In genomic region chr2:77978256-77978655, GRCm38 (mm10) we compare ENCODE assay signal across 17 mouse cellular contexts.
"Had no signal": no experiment of that assay in that cellular context is flagged by ENCODE, and none has a peak within 500 bp of the region (broad histone marks: within the 10 kb centered on the region; RNA-seq: fewer than 3 reads in every experiment).

No protein-coding gene starts in this region.

- ATAC-seq: liver, embryonic 12.5 days; liver, postnatal 0 days; lung, postnatal 0 days; midbrain, embryonic 13.5 days; midbrain, embryonic 15.5 days; midbrain, embryonic 16.5 days had no signal

- DNase-seq: left cerebral cortex, postnatal 4 days; liver; liver, embryonic 13.5 days; liver, postnatal 0 days; lung, adult 18-20 months; lung, adult 2 months; lung, embryonic 14.5 days; lung, postnatal 10 days; lung, postnatal 14 days; lung, postnatal 36 days; lung, postnatal 4 days; midbrain, embryonic 14.5 days had no signal
